Mouse (Mus musculus) lung, postnatal 0 days (tissue): ENCODE measurements around the gene Nck2.

ENCODE experiments used
- CTCF ChIP-seq: IDR thresholded peaks from 2 replicates; pipeline ENCODE4 v1.5.1; 2016; ENCODE audit warnings: antibody characterized with exemption, mild to moderate bottlenecking
- EP300 ChIP-seq: IDR thresholded peaks from 2 replicates; pipeline ENCODE4 v1.6.1; 2016; ENCODE audit warnings: antibody characterized with exemption, mild to moderate bottlenecking, control low read depth

DNA sequence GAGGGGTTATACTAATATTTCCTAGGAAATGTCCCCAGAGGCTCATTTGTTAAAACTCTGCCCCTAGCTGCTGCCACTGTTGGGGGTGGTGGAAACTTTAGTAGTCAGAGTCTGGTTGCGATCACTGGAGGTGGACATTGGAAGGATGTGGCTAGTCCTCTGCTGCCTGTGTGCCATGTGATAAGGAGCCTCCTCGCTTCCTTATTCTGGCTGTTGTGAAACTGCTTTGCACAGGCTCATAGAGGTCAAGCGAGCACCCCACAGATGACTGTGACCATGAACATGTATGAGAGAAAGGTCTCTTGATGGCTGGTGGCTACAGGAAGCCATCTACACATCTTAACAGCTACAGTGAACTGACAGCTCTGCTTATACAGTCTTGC is 76.6 kb downstream of the Nck2 start:
- TF ChIP-seq CTCF (no peak), EP300 (no peak)
